Mouse (Mus musculus): ENCODE data around the gene Card10.
A peak's percentile ranks its signal among the peaks of the same experiment; 100 is the strongest.

Gene Card10

GRCm38 (mm10) chr15:78772856-78773255 is 30.0 kb downstream of the Card10 start:
- no peak for DNase-seq (ENCODE audit: low spot score in 2 of 2)

- DNase-seq (ENCODE audit: low spot score in 2 of 2): peak; percentile 33 to 61
Measured at GRCm38 (mm10) chr15:78772368-78772763, 30.5 kb downstream of the Card10 start.

- DNase-seq (ENCODE audit: low spot score in 2 of 2): peak; percentile 31 to 55
Measured at GRCm38 (mm10) chr15:78771531-78772367, 31.1 kb downstream of the Card10 start.

- no peak for DNase-seq (ENCODE audit: low spot score in 2 of 2)
Measured at GRCm38 (mm10) chr15:78770983-78771355, 31.9 kb downstream of the Card10 start.

- no peak for DNase-seq (ENCODE audit: low spot score in 2 of 2)
Measured at GRCm38 (mm10) chr15:78770234-78770982, 32.4 kb downstream of the Card10 start.

- no peak for DNase-seq (ENCODE audit: low spot score in 2 of 2)
Measured at GRCm38 (mm10) chr15:78769064-78769463, 33.8 kb downstream of the Card10 start.

- no peak for DNase-seq (ENCODE audit: low spot score in 2 of 2)
Measured at GRCm38 (mm10) chr15:78763704-78764103, 39.1 kb downstream of the Card10 start.

- no peak for DNase-seq (ENCODE audit: low spot score in 2 of 2)
Measured at GRCm38 (mm10) chr15:78763210-78763609, 39.6 kb downstream of the Card10 start.

GRCm38 (mm10) chr15:78761112-78761511 is 41.7 kb downstream of the Card10 start:
- DNase-seq (ENCODE audit: low spot score in 2 of 2): no peak

GRCm38 (mm10) chr15:78758132-78758531 is 44.7 kb downstream of the Card10 start:
- DNase-seq (ENCODE audit: low spot score in 2 of 2): no peak

GRCm38 (mm10) chr15:78755966-78756725 is 46.7 kb downstream of the Card10 start:
- DNase-seq (ENCODE audit: low spot score in 2 of 2): no peak

GRCm38 (mm10) chr15:78755226-78755625 is 47.6 kb downstream of the Card10 start:
- DNase-seq (ENCODE audit: low spot score in 2 of 2): no peak

- DNase-seq (ENCODE audit: low spot score in 2 of 2): no peak
Measured at GRCm38 (mm10) chr15:78754144-78754543, 48.7 kb downstream of the Card10 start.

- DNase-seq (ENCODE audit: low spot score in 2 of 2): no peak
Measured at GRCm38 (mm10) chr15:78752991-78753390, 49.9 kb downstream of the Card10 start.

GRCm38 (mm10) chr15:78750608-78751350 is 52.1 kb downstream of the Card10 start:
- DNase-seq (ENCODE audit: low spot score in 2 of 2): no peak

- DNase-seq (ENCODE audit: low spot score in 2 of 2): no peak
Measured at GRCm38 (mm10) chr15:78749855-78750254, 53.0 kb downstream of the Card10 start.

- peak; percentile 75 to 84 for DNase-seq (ENCODE audit: low spot score in 2 of 2)
Measured at GRCm38 (mm10) chr15:78744206-78744605, 58.6 kb downstream of the Card10 start.

- DNase-seq (ENCODE audit: low spot score in 2 of 2): no peak
Measured at GRCm38 (mm10) chr15:78742831-78743230, 60.0 kb downstream of the Card10 start.

- no peak for DNase-seq (ENCODE audit: low spot score in 2 of 2)
Measured at GRCm38 (mm10) chr15:78740662-78741061, 62.2 kb downstream of the Card10 start.

GRCm38 (mm10) chr15:78737146-78737545 is 65.7 kb downstream of the Card10 start:
- DNase-seq (ENCODE audit: low spot score in 2 of 2): no peak

- no peak for DNase-seq (ENCODE audit: low spot score in 2 of 2)
Measured at GRCm38 (mm10) chr15:78736681-78737100, 66.2 kb downstream of the Card10 start.

Data from spleen, postnatal 10 days (tissue).